In genomic region chr2:148654961-148655360, GRCm38 (mm10) we compare ENCODE assay signal across 9 mouse cellular contexts. TPM values are rescaled to one million over a fixed set of nuclear protein-coding genes. Genes with fewer than 3 reads are reported as not detected.
DNase-seq lines count a peak whose midpoint lies in the region; ATAC-seq lines count a peak whose summit lies in the region.
"Had no signal": no experiment of that assay in that cellular context is flagged by ENCODE, and none has a peak within 500 bp of the region (broad histone marks: within the 10 kb centered on the region; RNA-seq: fewer than 3 reads in every experiment).

No protein-coding gene starts in this region.

- no peak overlapping the region for H3K4me3 ChIP-seq in kidney, embryonic 16.5 days (ENCODE audit: low read length)
- H3K4me3 ChIP-seq in hindbrain, embryonic 14.5 days (replicated peaks; ENCODE audit: low read length) = no peak overlapping the region
- H3K4me3 ChIP-seq in midbrain, embryonic 10.5 days = no peak overlapping the region

- 0% methylated on average over 3 of the region's 3 CpGs for WGBS in kidney, embryonic 16.5 days
- 3% methylated on average over 3 of the region's 3 CpGs for WGBS in hindbrain, embryonic 14.5 days
- 3% methylated on average over 3 of the region's 3 CpGs for WGBS in midbrain, embryonic 10.5 days

- no peak overlapping the region for H3K4me2 ChIP-seq in kidney, embryonic 16.5 days (replicated peaks; ENCODE audit: low read depth, low read length)
- no peak overlapping the region for H3K4me2 ChIP-seq in hindbrain, embryonic 14.5 days (replicated peaks)

- no peaks in the 10 kb centered on the region for H3K9me3 ChIP-seq in kidney, embryonic 16.5 days (ENCODE audit: low read length)
- no peaks in the 10 kb centered on the region for H3K9me3 ChIP-seq in hindbrain, embryonic 14.5 days (ENCODE audit: control insufficient read depth, low read length)
- H3K9me3 ChIP-seq in midbrain, embryonic 10.5 days (replicated peaks) = no peaks in the 10 kb centered on the region

- peak; percentile 34 for DNase-seq in kidney, adult 11 months
- peak; percentile 36 for DNase-seq in brain, embryonic 18.5 days (ENCODE audit: low read depth, low spot score)
- DNase-seq in forelimb bud, embryonic 11.5 days (ENCODE audit: low read depth, low spot score) = peak; percentile 32
- DNase-seq in hindbrain, embryonic 14.5 days (ENCODE audit: low spot score) = peak; percentile 84
- DNase-seq in left cerebral cortex, adult 18-20 months (ENCODE audit: low spot score in 2 of 2) = peak; percentile 74 to 80
- peak; percentile 34 for DNase-seq in midbrain, embryonic 10.5 days (ENCODE audit: low spot score)
- peak; percentile 18 to 60 for DNase-seq in spleen, adult 18-20 months

- no peaks in the 10 kb centered on the region for H3K36me3 ChIP-seq in kidney, embryonic 16.5 days (ENCODE audit: insufficient read depth, low read length)
- H3K36me3 ChIP-seq in hindbrain, embryonic 14.5 days (replicated peaks; ENCODE audit: control insufficient read depth, insufficient read depth) = no peaks in the 10 kb centered on the region
- H3K36me3 ChIP-seq in midbrain, embryonic 10.5 days = no peaks in the 10 kb centered on the region

- H3K9ac ChIP-seq in kidney, embryonic 16.5 days (replicated peaks; ENCODE audit: low read length) = no peak overlapping the region
- H3K9ac ChIP-seq in hindbrain, embryonic 14.5 days = no peak overlapping the region

- no peaks in the 10 kb centered on the region for H3K27me3 ChIP-seq in kidney, embryonic 16.5 days (ENCODE audit: insufficient read depth, low read length)
- H3K27me3 ChIP-seq in hindbrain, embryonic 14.5 days (ENCODE audit: control insufficient read depth, insufficient read depth, low read length) = no peaks in the 10 kb centered on the region
- no peaks in the 10 kb centered on the region for H3K27me3 ChIP-seq in midbrain, embryonic 10.5 days (ENCODE audit: low read depth, poor library complexity, severe bottlenecking)

- H3K27ac ChIP-seq in kidney, embryonic 16.5 days (ENCODE audit: low read length) = no peak overlapping the region
- no peak overlapping the region for H3K27ac ChIP-seq in hindbrain, embryonic 14.5 days
- no peak overlapping the region for H3K27ac ChIP-seq in midbrain, embryonic 10.5 days (replicated peaks)
- H3K27ac ChIP-seq: macrophage had no signal

- no peaks in the 10 kb centered on the region for H3K4me1 ChIP-seq in kidney, embryonic 16.5 days (ENCODE audit: insufficient read depth, low read length)
- no peaks in the 10 kb centered on the region; the same call in 1 of the 2 replicates for H3K4me1 ChIP-seq in hindbrain, embryonic 14.5 days (replicated peaks; ENCODE audit: control insufficient read depth, insufficient read depth, low read length)
- peaks cover 16% of the 10 kb centered on the region for H3K4me1 ChIP-seq in midbrain, embryonic 10.5 days

- no peak for ATAC-seq in kidney, embryonic 16.5 days (ENCODE audit: low FRiP score, low TSS enrichment)
- ATAC-seq in hindbrain, embryonic 14.5 days (ENCODE audit: low FRiP score) = peak; percentile 75

RNA-seq across cellular contexts. Expression of gene Nxt1, which starts 17.4 kb away (rescaled TPM):
- 90.4 and 98.0 TPM in 2 replicates for polyA plus RNA-seq in kidney, embryonic 16.5 days (2015; fragmentation: Nextera tagmentation; extraction: Ambion mirVana)
- polyA plus RNA-seq in hindbrain, embryonic 14.5 days (2014; fragmentation: Nextera tagmentation; extraction: Ambion mirVana) = 47.0 and 48.5 TPM in 2 replicates
- 10 to 100 TPM; 12.9 to 15.9 TPM for total RNA-seq in left cerebral cortex, adult 18-20 months (2021)
- polyA plus RNA-seq in midbrain, embryonic 10.5 days (2016; fragmentation: Nextera tagmentation; extraction: Ambion mirVana) = 131 and 152 TPM in 2 replicates

RNA-seq across cellular contexts. Expression of gene Gzf1, which starts 25.9 kb away (rescaled TPM):
- 25.2 and 25.7 TPM in 2 replicates for polyA plus RNA-seq in kidney, embryonic 16.5 days (2015; fragmentation: Nextera tagmentation; extraction: Ambion mirVana)
- polyA plus RNA-seq in hindbrain, embryonic 14.5 days (2014; fragmentation: Nextera tagmentation; extraction: Ambion mirVana) = 18.5 and 18.6 TPM in 2 replicates
- 10 to 100 TPM; 29.5 to 31.5 TPM for total RNA-seq in left cerebral cortex, adult 18-20 months (2021)
- polyA plus RNA-seq in midbrain, embryonic 10.5 days (2016; fragmentation: Nextera tagmentation; extraction: Ambion mirVana) = 27.2 and 30.1 TPM in 2 replicates

Comparison
In these comparisons a context has a peak if more than half of its experiments do, and no peak if none do; other contexts are left out.
1. DNase-seq: peak in every context shown above with its lines; median percentile 84 in hindbrain, embryonic 14.5 days; 77 in left cerebral cortex, adult 18-20 months; 39 in spleen, adult 18-20 months; 36 in brain, embryonic 18.5 days; 34 in kidney, adult 11 months; 34 in midbrain, embryonic 10.5 days; 32 in forelimb bud, embryonic 11.5 days.